Mouse (Mus musculus) cortical plate, adult 2 months (tissue): ENCODE results near the gene Cog4.

ENCODE experiments used
- CTCF ChIP-seq: fragments of 200-500 bp; IDR thresholded peaks from 2 replicates; pipeline ENCODE4 v1.5.1; 2011; ENCODE audit warnings: mild to moderate bottlenecking, control low read depth, low read length; ENCODE audit not compliant: insufficient read depth; ENCODE audit errors: extremely low read depth
- POLR2A ChIP-seq: fragments of 200-500 bp; IDR thresholded peaks from 2 replicates; pipeline ENCODE4 v1.6.1; 2011; ENCODE audit warnings: mild to moderate bottlenecking, low read length, control low read depth; ENCODE audit not compliant: insufficient read depth; ENCODE audit errors: extremely low read depth

DNA sequence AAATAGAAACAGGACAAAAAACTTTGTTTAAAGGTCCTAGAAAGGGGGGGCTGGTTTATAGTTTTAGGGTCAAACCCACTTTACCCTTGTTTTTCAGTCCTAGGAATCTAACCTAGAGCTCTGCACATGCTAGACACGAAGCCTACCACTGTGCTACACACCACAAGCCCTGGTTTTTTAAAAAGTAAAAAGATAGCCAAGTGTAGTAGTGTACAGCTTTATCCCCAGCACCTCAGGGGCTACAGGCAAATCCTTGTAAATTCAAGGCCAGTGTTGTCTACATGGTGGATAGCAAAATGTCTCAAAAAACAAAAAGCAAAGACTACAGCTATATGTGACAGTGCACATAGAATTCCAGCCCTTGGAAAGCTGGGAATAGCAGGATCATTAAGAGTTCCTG is 29.4 kb upstream of the Cog4 start:
- TF ChIP-seq CTCF (no peak), POLR2A (no peak)
